Mouse (Mus musculus): ENCODE data around the gene Ptprt. TPM values are rescaled to one million over a fixed set of nuclear protein-coding genes. Genes with fewer than 3 reads are reported as not detected.

Ptprt gene
- total and polyA plus RNA-seq, 3 experiments = 0.76 TPM; not detected in 2

DNA sequence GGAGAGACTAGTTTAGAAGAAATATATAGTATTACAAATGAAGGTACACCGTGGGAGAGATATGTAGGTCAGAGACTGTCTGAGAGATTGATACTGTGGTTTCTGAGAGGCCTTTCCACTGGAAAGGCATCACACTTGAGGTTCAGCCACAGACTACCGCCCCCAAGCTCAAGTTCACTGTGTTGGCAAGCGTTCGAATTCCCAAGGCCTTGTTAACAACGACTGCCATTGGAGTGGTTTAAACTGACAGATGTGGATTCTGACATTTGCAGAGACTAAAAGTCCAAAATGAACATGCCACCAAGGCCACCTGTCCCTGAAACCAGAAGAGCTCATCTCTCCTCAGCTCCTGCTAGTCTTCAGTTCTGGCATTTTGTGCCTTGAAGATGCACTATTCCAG lies 951.6 kb downstream of the Ptprt start:
- H3K79me2 ChIP-seq (replicated peaks; ENCODE audit: control insufficient read depth, extremely low read depth, insufficient read depth, poor library complexity, severe bottlenecking) = no peaks in the 10 kb centered on the region
- TF ChIP-seq IRF4 (IDR thresholded peaks at IDR 0.05; ENCODE audit: low read depth, low read length) (no peak), MYC (IDR thresholded peaks at IDR 0.05; ENCODE audit: low read depth, low read length) (no peak), JUN (IDR thresholded peaks at IDR 0.05; ENCODE audit: insufficient read depth, low read depth, low read length) (no peak), CHD1 (IDR thresholded peaks at IDR 0.05; ENCODE audit: low read depth, low read length) (no peak), USF1 (IDR thresholded peaks at IDR 0.05; ENCODE audit: low read depth, low read length) (no peak), POLR2A (IDR thresholded peaks at IDR 0.05; ENCODE audit: low read depth, low read length) (no peak), KAT2A (IDR thresholded peaks at IDR 0.05; ENCODE audit: insufficient replicate concordance, low read length) (no peak), BHLHE40 (IDR thresholded peaks at IDR 0.05; ENCODE audit: low read depth, low read length) (no peak), JUND (conservative IDR thresholded peaks at IDR 0.05; ENCODE audit: low read depth, low read length) (no peak), MEF2A (IDR thresholded peaks at IDR 0.05; ENCODE audit: borderline replicate concordance, low read depth, low read length) (no peak), USF2 (conservative IDR thresholded peaks at IDR 0.05; ENCODE audit: low read depth, low read length) (no peak), RAD21 (IDR thresholded peaks at IDR 0.05; ENCODE audit: low read depth, low read length) (no peak)
- no peaks in the 10 kb centered on the region for H3K36me3 ChIP-seq (replicated peaks in 1 of 2; ENCODE audit: control insufficient read depth in 1 of 2, insufficient read depth in 1 of 2, low read length in 1 of 2)
- DNase-seq (ENCODE audit: extremely low read depth) = no peak
- peaks cover 80% of the 10 kb centered on the region for H3K9me3 ChIP-seq (replicated peaks; ENCODE audit: low read length)
- no peak overlapping the region for H3K4me3 ChIP-seq (replicated peaks in 1 of 3; ENCODE audit: low read depth in 2 of 3, low read length in 2 of 3, poor library complexity in 1 of 3)
- no peak overlapping the region for H3K27ac ChIP-seq (ENCODE audit: insufficient read depth, low read depth)
- H3K9ac ChIP-seq (ENCODE audit: insufficient read depth, low read depth) = no peak overlapping the region
- H3K4me1 ChIP-seq (ENCODE audit: control insufficient read depth in 1 of 2, insufficient read depth in 2 of 2) = no peaks in the 10 kb centered on the region
- H3K27me3 ChIP-seq (replicated peaks) = no peaks in the 10 kb centered on the region
- no peak overlapping the region for H3K4me2 ChIP-seq (ENCODE audit: insufficient read depth, low read depth, poor library complexity, severe bottlenecking)
- dilution Hi-C loops (cut with MboI; ENCODE audit: extremely low pct_ligation_motif_present, extremely low pct_unique_long_range_greater_than_20kb, low sequenced_read_pairs) = no loop called here
- in situ Hi-C loops (cut with MboI; ENCODE audit: low pct_ligation_motif_present, low pct_unique_long_range_greater_than_20kb, low sequenced_read_pairs) = no loop called here

DNA sequence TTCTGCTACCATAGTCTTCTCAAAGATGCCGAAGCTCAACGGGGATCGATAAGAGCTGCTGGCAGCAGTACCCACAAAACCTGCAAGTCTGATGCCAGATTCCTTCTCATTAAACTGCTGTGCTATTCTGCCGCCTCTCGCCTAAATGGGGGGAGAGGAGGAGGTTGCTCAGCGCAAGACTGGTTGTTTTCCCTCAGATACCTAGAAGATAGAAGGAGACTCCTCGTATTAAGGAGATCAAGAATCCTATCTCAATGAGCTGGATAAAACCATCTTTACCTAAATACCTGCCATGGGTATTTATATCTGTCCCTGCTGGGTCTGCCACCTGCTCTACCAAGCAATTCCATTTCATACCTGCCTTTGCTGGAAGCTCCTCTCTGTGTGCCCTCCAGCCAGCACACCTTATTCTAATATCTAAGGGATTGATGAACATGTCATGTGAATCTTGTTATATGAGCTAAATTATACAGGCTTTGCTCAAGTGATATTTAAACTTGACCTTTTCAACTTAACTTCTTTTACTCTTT lies 954.5 kb downstream of the Ptprt start:
- TF ChIP-seq ZC3H11A (IDR thresholded peaks at IDR 0.05; ENCODE audit: low read depth, low read length) (no peak), TCF12 (IDR thresholded peaks at IDR 0.05; ENCODE audit: low read depth, low read length) (no peak), ZKSCAN1 (IDR thresholded peaks at IDR 0.05; ENCODE audit: borderline replicate concordance, low read depth, low read length) (no peak), JUND (conservative IDR thresholded peaks at IDR 0.05; ENCODE audit: low read depth, low read length) (no peak), CHD1 (IDR thresholded peaks at IDR 0.05; ENCODE audit: low read depth, low read length) (no peak), NRF1 (IDR thresholded peaks at IDR 0.05; ENCODE audit: low read depth, low read length) (no peak), NELFE (IDR thresholded peaks at IDR 0.05; ENCODE audit: low read depth, low read length) (no peak), POLR2AphosphoS2 (IDR thresholded peaks at IDR 0.05; ENCODE audit: low read depth, low read length) (no peak), E2F4 (IDR thresholded peaks at IDR 0.05; ENCODE audit: insufficient replicate concordance, low read depth, low read length) (no peak), MAFK (IDR thresholded peaks at IDR 0.05; ENCODE audit: insufficient replicate concordance, low read length) (no peak), MXI1 (IDR thresholded peaks at IDR 0.05; ENCODE audit: low read depth, low read length) (no peak), BHLHE40 (IDR thresholded peaks at IDR 0.05; ENCODE audit: low read depth, low read length) (no peak), ELF1 (IDR thresholded peaks at IDR 0.05; ENCODE audit: low read depth, low read length) (no peak), IRF4 (IDR thresholded peaks at IDR 0.05; ENCODE audit: low read depth, low read length) (no peak), EP300 (IDR thresholded peaks at IDR 0.05; ENCODE audit: low read length) (no peak), ETS1 (conservative IDR thresholded peaks at IDR 0.05; ENCODE audit: low read depth, low read length) (no peak)
- dilution Hi-C loops (cut with MboI; ENCODE audit: extremely low pct_ligation_motif_present, extremely low pct_unique_long_range_greater_than_20kb, low sequenced_read_pairs) (no loop called here), in situ Hi-C loops (cut with MboI; ENCODE audit: low pct_ligation_motif_present, low pct_unique_long_range_greater_than_20kb, low sequenced_read_pairs) (no loop called here)
- Histone ChIP-seq H3K27me3 (replicated peaks) (no peaks in the 10 kb centered on the region), H3K79me2 (replicated peaks; ENCODE audit: control insufficient read depth, extremely low read depth, insufficient read depth, poor library complexity, severe bottlenecking) (no peaks in the 10 kb centered on the region), H3K4me2 (ENCODE audit: insufficient read depth, low read depth, poor library complexity, severe bottlenecking) (no peak overlapping the region), H3K9me3 (replicated peaks; ENCODE audit: low read length) (peaks cover 82% of the 10 kb centered on the region), H3K4me3 (replicated peaks in 1 of 3; ENCODE audit: low read depth in 2 of 3, low read length in 2 of 3, poor library complexity in 1 of 3) (no peak overlapping the region), H3K36me3 (replicated peaks in 1 of 2; ENCODE audit: control insufficient read depth in 1 of 2, insufficient read depth in 1 of 2, low read length in 1 of 2) (no peaks in the 10 kb centered on the region), H3K9ac (ENCODE audit: insufficient read depth, low read depth) (no peak overlapping the region), H3K4me1 (ENCODE audit: control insufficient read depth in 1 of 2, insufficient read depth in 2 of 2) (no peaks in the 10 kb centered on the region), H3K27ac (ENCODE audit: insufficient read depth, low read depth) (no peak overlapping the region)
- no peak for DNase-seq (ENCODE audit: extremely low read depth)

Measured in CH12.LX (cell line).